Mouse (Mus musculus): ENCODE measurements at regions not wholly inside any gene's neighbourhood (a gene's known extent, or its start where the extent isn't known, plus 50 kb on each side); places are given as distances from the start of the nearest gene placed in this dataset.

- TF ChIP-seq TAL1 (IDR thresholded peaks at IDR 0.05; ENCODE audit: low read length) = no peak
- TF ChIP-seq POLR2A (IDR thresholded peaks at IDR 0.05; ENCODE audit: control insufficient read depth in 1 of 2, insufficient read depth in 1 of 2, low read depth in 1 of 2, low read length in 2 of 2, poor library complexity in 1 of 2) = no peak
- no peak for TF ChIP-seq UBTF (IDR thresholded peaks at IDR 0.05; ENCODE audit: borderline replicate concordance, insufficient read depth, low read depth, low read length)
- no peak for TF ChIP-seq CTCF (IDR thresholded peaks at IDR 0.05 in 2 of 3, conservative IDR thresholded peaks at IDR 0.05 in 1 of 3; ENCODE audit: control insufficient read depth in 1 of 3, insufficient read depth in 1 of 3, low read depth in 2 of 3, low read length in 3 of 3, poor library complexity in 1 of 3, severe bottlenecking in 1 of 3)
- TF ChIP-seq ETS1 (IDR thresholded peaks at IDR 0.05; ENCODE audit: low read depth, low read length) = no peak
- no peak for TF ChIP-seq GATA1 (IDR thresholded peaks at IDR 0.05; ENCODE audit: low read depth, low read length)
- no peak for TF ChIP-seq EP300 (IDR thresholded peaks at IDR 0.05; ENCODE audit: low read depth in 1 of 2, low read length in 2 of 2)
- no peak for TF ChIP-seq MAZ (IDR thresholded peaks at IDR 0.05; ENCODE audit: low read depth, low read length)
- TF ChIP-seq GABPA (IDR thresholded peaks at IDR 0.05; ENCODE audit: low read depth, low read length) = no peak
- TF ChIP-seq RAD21 (IDR thresholded peaks at IDR 0.05; ENCODE audit: low read depth, low read length) = no peak
- TF ChIP-seq ELF1 (IDR thresholded peaks at IDR 0.05; ENCODE audit: low read depth, low read length) = no peak
- TF ChIP-seq SMC3 (IDR thresholded peaks at IDR 0.05; ENCODE audit: low read depth, low read length) = no peak
- TF ChIP-seq MEF2A (IDR thresholded peaks at IDR 0.05; ENCODE audit: extremely low read depth, insufficient replicate concordance, low read depth, low read length, poor library complexity, severe bottlenecking) = no peak
- TF ChIP-seq MXI1 (IDR thresholded peaks at IDR 0.05; ENCODE audit: low read depth, low read length) = no peak
These were observed 105.5 kb downstream of the Apob start for GRCm38 (mm10) chr12:8082688-8083661.

All from MEL (cell line).